Mouse (Mus musculus): ENCODE results near the gene Fam228b. TPM values are rescaled to one million over a fixed set of nuclear protein-coding genes. Genes with fewer than 3 reads are reported as not detected.

Gene Fam228b
- polyA plus RNA-seq, 1 experiment, result 0.72 TPM

- 100% methylated on average over 1 of the region's 1 CpGs for WGBS
- H3K4me1 ChIP-seq (ENCODE audit: control insufficient read depth, insufficient read depth, low read length), result no peaks in the 10 kb centered on the region
- no peak overlapping the region for H3K4me3 ChIP-seq (replicated peaks; ENCODE audit: extremely low read depth, low read depth, low read length)
- DNase-seq, result no peak
- no peak for TF ChIP-seq CTCF (IDR thresholded peaks at IDR 0.05; ENCODE audit: insufficient read depth, low read length)
- no peak for TF ChIP-seq POLR2A (IDR thresholded peaks at IDR 0.05; ENCODE audit: borderline replicate concordance, extremely low read depth, low read depth, low read length)
Measured at GRCm38 (mm10) chr12:4694534-4694933, 74.5 kb downstream of the Fam228b start.

GRCm38 (mm10) chr12:4691193-4691592 is 77.9 kb downstream of the Fam228b start:
- H3K4me3 ChIP-seq (replicated peaks; ENCODE audit: extremely low read depth, low read depth, low read length), result no peak overlapping the region
- WGBS, result 90% methylated on average over 3 of the region's 3 CpGs
- no peak for DNase-seq
- TF ChIP-seq CTCF (IDR thresholded peaks at IDR 0.05; ENCODE audit: insufficient read depth, low read length) (no peak), POLR2A (IDR thresholded peaks at IDR 0.05; ENCODE audit: borderline replicate concordance, extremely low read depth, low read depth, low read length) (no peak)
- H3K4me1 ChIP-seq (ENCODE audit: control insufficient read depth, insufficient read depth, low read length), result no peaks in the 10 kb centered on the region

Other genes starting within 250 kb of the Fam228b start
- 22.4 and 36.3 TPM in 2 replicates for gene Itsn2, start 176.6 kb downstream of the Fam228b start, polyA plus RNA-seq (2012; rRNA removed)
- not detected in 2 replicates for gene Gm3625, start 176.3 kb downstream of the Fam228b start, polyA plus RNA-seq (2012; rRNA removed)
- not detected in 2 replicates for gene Fam228a, start 30.8 kb downstream of the Fam228b start, polyA plus RNA-seq (2012; rRNA removed)
- gene Pfn4, start 245 bp downstream of the Fam228b start, polyA plus RNA-seq (2012; rRNA removed), result 0.08 and 0.10 TPM in 2 replicates
- 33.4 and 60.8 TPM in 2 replicates for gene Sf3b6, start 48.3 kb upstream of the Fam228b start, polyA plus RNA-seq (2012; rRNA removed)
- 11.3 and 14.4 TPM in 2 replicates for gene Fkbp1b, start 72.3 kb upstream of the Fam228b start, polyA plus RNA-seq (2012; rRNA removed)
- 5.2 and 6.0 TPM in 2 replicates for gene Wdcp, start 74.0 kb upstream of the Fam228b start, polyA plus RNA-seq (2012; rRNA removed)
- gene Mfsd2b, start 105.1 kb upstream of the Fam228b start, polyA plus RNA-seq (2012; rRNA removed), result 2.5 and 4.1 TPM in 2 replicates
- 5.9 and 6.3 TPM in 2 replicates for gene Ubxn2a, start 138.4 kb upstream of the Fam228b start, polyA plus RNA-seq (2012; rRNA removed)
- gene Atad2b, start 148.1 kb upstream of the Fam228b start, polyA plus RNA-seq (2012; rRNA removed), result 8.7 and 17.2 TPM in 2 replicates